Mouse (Mus musculus) cortical plate, adult 2 months (tissue): ENCODE results near the gene Tbl2.

Experiments
- CTCF ChIP-seq: fragments of 200-500 bp; IDR thresholded peaks from 2 replicates; pipeline ENCODE4 v1.5.1; 2011; ENCODE audit warnings: mild to moderate bottlenecking, control low read depth, low read length; ENCODE audit not compliant: insufficient read depth; ENCODE audit errors: extremely low read depth
- POLR2A ChIP-seq: fragments of 200-500 bp; IDR thresholded peaks from 2 replicates; pipeline ENCODE4 v1.6.1; 2011; ENCODE audit warnings: mild to moderate bottlenecking, low read length, control low read depth; ENCODE audit not compliant: insufficient read depth; ENCODE audit errors: extremely low read depth

- no peak for TF ChIP-seq POLR2A
- no peak for TF ChIP-seq CTCF
Observed at GRCm38 (mm10) chr5:135172986-135173385, 23.5 kb downstream of the Tbl2 start.
